Mouse (Mus musculus) T-helper 2 cell (primary cell): ENCODE data around the gene Hdac10.

Source experiments
- in situ Hi-C: fragments of 300-600 bp; cut with MboI, MseI; formaldehyde crosslinking; loops from one replicate; pipeline ENCODE4 v1.15.1; 2025; ENCODE audit warnings: high pct_unique_total_duplicates

Hdac10 gene

GRCm38 (mm10) chr15:89128382-89129350 lies at the start of gene Hdac10:
Hdac10 (minus strand) TSS chr15:89128700.
- in situ Hi-C loops: no loop called here

DNA sequence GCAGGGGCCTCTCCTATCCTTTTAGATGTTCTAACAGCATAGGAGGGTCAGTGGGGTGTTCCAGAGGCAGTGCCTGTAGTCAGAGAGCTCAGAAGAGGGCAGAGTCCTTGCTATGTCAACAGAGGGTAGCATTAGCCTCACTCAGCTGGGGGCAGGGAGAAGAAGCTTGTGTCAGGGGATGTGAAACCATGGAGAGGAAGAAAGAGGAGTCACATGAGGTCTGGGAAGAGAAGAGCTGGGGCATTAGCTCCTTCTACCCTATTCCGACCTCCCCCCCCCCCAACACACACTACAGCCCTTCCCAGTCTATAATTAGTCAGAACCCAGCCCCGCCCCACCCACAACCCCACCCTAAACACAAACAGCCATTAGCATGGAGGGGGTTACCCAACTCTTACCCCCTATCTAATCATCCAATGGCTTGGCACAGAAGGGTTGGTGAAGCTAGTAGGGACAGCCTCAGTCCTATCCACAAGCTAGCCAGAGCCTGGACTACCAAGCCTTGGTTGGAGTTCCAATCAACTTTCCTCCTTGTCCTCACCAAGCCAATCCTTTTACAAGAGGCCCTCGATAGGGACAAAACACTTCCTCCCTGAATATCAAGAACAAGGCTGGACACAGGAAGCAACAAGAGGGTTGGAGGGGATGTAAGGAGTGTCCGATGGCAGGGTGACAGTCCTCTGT lies 49.2 kb upstream of the Hdac10 start:
- in situ Hi-C loops: no loop called here

DNA sequence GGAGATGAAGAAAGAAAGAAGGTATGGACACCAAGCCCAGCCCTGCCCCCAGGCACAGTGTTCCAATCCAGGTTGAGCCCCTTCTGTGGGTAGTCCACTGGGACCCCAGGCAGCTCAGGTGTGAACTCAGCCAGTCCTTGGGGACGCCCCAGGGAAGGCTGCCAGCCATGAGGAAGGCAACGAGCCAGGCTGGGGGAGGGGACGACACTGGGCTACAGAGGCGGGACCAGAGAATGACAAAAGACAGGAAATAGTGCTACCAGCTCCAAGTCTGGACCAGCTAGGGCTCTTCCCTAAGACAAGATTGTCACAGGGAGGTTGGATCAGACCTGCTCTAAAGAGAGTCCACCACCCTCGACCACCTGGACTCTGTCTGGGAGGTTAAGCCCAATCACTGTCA lies 48.6 kb upstream of the Hdac10 start:
- in situ Hi-C loops: no loop called here

GRCm38 (mm10) chr15:89175411-89176155 lies 47.1 kb upstream of the Hdac10 start:
- in situ Hi-C loops: no loop called here

- in situ Hi-C loops: loop anchor here (25.0 kb wide), 1 partner anchor 812 kb away; no protein-coding TSS in a partner anchor
Measured at GRCm38 (mm10) chr15:89174889-89175339, 46.4 kb upstream of the Hdac10 start.

DNA sequence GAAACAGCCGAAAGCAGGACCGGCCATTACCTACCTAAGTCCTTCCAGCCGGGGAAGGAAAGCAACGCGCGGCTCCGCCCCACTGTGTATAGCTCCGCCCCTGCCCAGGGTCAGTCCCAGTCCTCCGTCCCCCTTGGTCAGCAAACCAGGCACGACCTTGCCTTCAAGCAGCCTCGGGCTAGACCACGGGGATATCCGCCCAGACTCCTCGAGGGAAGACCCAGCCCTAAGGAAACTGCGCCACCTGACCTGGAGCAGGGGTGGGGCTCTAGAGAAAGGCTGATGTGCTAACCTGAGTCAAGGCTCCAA lies 45.4 kb upstream of the Hdac10 start:
- in situ Hi-C loops: loop anchor here (25.0 kb wide), 1 partner anchor 813 kb away; no protein-coding TSS in a partner anchor

DNA sequence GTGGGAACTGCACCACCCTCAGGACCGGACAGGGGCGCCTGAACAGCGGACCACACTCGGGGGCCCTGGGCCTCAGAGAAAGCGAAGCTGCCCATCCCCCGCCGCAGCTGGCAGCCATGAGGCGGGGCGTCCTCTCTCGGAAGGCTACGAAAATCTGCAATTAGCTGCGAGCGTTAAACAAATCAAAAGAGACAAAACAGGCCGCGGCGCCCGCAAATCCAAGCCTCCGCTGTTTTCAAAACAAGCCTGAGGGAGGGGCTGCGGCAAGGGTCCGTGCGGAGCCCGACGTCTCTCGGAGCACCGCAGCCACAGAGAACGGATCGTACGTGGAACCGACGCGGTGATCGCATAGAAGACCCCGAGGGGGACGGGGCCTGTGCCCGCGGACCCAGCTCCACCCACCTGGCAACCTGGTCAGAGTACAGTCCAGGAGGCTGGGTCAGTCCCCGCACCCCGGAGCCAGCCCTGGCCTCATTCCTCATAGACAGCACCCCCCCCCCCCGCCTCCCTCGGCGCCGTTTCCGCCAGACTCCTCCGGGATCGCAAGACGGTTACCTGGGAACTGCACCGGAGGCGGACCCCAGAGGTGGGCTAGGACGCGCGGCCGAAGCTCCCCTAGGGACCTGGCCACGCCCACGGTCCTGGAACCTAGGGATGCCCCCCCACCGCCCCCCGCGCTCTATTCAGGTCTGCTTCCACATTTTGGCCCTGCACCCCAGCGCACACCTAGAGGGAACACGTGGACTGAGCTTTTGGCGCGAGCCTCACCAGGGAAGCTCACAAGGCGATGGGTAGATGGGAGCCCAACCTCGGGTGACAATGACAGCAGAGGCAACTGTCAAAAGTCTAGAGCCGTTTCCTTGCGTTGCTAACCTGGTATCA lies 44.8 kb upstream of the Hdac10 start:
- in situ Hi-C loops: loop anchor here (25.0 kb wide), 1 partner anchor 814 kb away; no protein-coding TSS in a partner anchor

DNA sequence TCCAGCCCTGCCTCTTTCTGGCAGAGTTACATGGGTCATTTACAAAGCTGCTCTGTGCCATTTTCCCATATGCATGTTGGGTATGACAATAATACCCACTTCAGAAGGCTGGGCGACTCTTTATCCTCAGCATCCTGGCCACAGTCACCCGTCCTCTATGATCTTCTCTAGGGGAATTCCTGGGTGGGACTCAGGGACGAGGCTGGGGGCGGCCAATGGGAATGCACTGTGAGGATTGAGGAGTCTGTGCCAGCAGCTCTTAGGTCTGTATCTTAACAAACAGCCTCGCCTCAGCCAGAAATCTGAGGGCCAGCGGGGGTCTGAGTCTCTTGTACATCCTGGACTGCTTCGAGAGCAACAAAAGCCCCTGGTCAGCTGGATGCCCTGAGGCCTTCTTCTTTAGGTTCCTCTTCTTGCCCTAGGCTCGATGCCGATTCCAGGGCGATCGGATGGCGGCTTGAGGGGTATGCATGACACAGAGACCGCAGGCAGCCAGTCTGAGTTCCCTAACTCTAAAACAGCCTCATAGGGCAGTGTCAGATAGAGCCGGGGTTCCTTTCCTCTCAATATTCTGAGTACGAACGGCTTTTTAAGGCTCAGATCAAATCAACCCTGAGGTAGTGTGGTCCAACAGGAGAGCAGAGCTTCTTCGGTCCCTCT lies 43.9 kb upstream of the Hdac10 start:
- in situ Hi-C loops: loop anchor here (25.0 kb wide), 1 partner anchor 815 kb away; no protein-coding TSS in a partner anchor

DNA sequence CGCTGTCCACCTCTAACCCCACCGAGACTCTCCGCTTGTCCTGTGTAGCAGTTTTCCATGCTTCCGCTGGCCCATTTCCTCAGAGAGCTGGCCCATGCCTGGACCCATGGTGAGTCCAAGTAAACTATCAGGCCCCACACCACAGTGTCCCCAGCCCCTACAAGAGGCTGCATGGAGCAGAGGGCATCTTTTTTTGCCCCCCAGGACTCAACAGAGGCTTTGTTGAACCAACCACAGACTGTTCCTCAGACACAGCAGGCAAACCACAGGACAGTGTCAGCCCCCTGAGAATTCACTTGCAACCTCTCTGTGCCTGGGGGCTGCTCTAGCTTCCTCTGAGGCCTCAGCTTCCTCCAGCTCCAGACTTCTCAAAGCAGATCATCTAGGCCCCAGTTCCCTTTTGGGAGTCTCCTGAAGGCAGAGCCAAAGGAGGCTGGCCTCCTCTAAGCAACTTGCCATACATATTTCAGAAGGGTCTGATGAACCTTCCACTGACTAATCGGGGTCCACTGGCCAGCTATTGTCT lies 43.1 kb upstream of the Hdac10 start:
- in situ Hi-C loops: loop anchor here (25.0 kb wide), 1 partner anchor 816 kb away; no protein-coding TSS in a partner anchor

GRCm38 (mm10) chr15:89170102-89170501 lies 41.6 kb upstream of the Hdac10 start:
- in situ Hi-C loops: loop anchor here (25.0 kb wide), 1 partner anchor 817 kb away; no protein-coding TSS in a partner anchor

GRCm38 (mm10) chr15:89169431-89169830 lies 40.9 kb upstream of the Hdac10 start:
- in situ Hi-C loops: loop anchor here (25.0 kb wide), 1 partner anchor 818 kb away; no protein-coding TSS in a partner anchor

GRCm38 (mm10) chr15:89168922-89169321 lies 40.4 kb upstream of the Hdac10 start:
- in situ Hi-C loops: loop anchor here (25.0 kb wide), 1 partner anchor 818 kb away; no protein-coding TSS in a partner anchor

DNA sequence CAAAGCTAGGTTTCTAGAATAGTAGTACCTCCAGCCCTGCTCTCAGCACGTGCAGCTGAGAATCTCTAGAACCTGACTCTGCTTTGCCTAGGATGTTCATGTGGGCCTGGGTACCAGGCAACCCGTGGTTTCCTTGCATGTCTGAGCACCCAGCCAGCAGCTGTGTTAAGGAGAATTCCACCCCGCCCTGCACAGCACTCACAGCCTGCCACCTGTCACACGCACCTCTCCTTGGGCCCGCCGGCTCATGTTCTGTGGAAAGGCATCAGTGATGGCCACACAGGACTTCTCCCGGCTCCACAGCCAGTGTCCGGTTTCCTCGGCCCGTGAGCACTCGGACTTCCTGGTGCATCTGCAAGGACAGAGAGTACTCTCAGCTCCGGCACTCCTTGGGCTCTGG lies 37.0 kb upstream of the Hdac10 start:
- in situ Hi-C loops: loop anchor here (25.0 kb wide), 1 partner anchor 822 kb away; no protein-coding TSS in a partner anchor

DNA sequence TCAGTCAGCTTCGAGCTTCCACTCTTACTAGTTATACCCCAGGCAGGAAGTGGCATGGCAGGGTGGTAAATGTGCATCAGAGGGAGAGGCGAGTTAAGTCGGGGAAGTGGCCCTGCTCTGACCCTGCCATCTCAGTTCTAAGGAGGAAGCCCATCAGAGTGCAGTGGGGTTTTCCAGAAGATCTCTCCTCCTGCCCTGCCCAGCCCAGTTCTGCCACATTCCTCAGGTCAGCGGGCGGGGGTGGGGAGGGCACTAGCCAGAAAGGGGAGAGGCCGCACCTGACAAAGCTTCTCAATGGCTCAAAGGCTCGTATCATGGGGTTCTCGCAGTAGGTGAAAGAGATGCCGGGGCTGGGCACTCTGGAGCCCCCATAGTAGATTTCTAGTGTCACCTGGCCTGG lies 32.9 kb upstream of the Hdac10 start:
- in situ Hi-C loops: loop anchor here (25.0 kb wide), 1 partner anchor 826 kb away; no protein-coding TSS in a partner anchor

DNA sequence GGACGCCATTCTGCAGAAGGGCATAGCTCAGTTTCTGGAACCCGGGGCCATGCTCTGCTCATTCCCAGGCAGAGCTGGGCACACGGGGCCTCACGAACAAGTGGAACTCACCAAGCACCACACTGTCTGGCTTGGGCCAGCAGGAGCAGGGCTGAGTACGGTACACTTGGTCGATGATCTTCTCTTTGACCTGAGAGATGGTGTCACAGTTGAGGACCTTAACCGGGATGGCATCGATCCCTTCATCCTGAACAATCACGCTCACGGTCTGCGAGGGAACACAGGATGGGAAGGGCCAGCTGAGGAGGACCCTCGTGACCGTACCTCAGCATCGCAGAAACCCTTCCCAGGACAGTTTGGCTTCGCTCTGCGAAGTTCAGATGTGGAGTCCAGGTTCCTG lies 30.0 kb upstream of the Hdac10 start:
- in situ Hi-C loops: loop anchor here (25.0 kb wide), 1 partner anchor 829 kb away; no protein-coding TSS in a partner anchor

GRCm38 (mm10) chr15:89157954-89158353 lies 29.5 kb upstream of the Hdac10 start:
- in situ Hi-C loops: loop anchor here (25.0 kb wide), 1 partner anchor 829 kb away; no protein-coding TSS in a partner anchor

DNA sequence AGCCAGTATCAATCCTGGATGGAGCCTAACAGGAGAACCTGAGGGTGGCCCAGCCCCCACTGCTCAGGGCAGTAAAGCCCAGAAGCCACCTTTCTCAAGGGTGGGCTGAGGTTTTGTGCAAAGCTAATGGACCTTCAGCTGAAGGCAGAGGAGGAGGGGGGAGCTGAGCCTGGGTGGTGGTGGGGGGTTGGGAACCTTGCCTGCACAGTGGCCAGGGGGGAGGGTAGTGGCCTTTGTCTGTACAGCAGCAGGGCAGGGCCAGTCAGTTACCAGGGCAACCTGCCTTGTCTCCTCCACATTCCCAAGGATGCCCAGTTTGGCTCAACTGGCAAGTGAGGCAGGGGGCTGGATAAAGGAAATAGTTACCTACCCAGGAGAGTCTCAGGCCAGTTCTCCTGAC lies 23.8 kb upstream of the Hdac10 start:
- in situ Hi-C loops: loop anchor here (25.0 kb wide), 1 partner anchor 835 kb away; no protein-coding TSS in a partner anchor

GRCm38 (mm10) chr15:89150041-89150390 lies 21.5 kb upstream of the Hdac10 start:
- in situ Hi-C loops: loop anchor here (25.0 kb wide), 1 partner anchor 837 kb away; no protein-coding TSS in a partner anchor
